Mouse (Mus musculus) limb, embryonic 15.5 days (tissue): ENCODE results near the gene Nfkbia. TPM values are rescaled to one million over a fixed set of nuclear protein-coding genes. Genes with fewer than 3 reads are reported as not detected.

Source experiments
- ATAC-seq: fragments of 200-750 bp; cut with Nextera tagmentation; 2 replicates; pipeline ENCODE4 v1.8.0; 2017; ENCODE audit warnings: low read depth, moderate TSS enrichment; ENCODE audit not compliant: insufficient number of reproducible peaks, low FRiP score, low TSS enrichment
- H3K27ac ChIP-seq: fragments of 300-500 bp; sonication (generic); 2 replicates; pipeline ENCODE4 v1.5.1; 2015; ENCODE audit warnings: moderate library complexity, mild to moderate bottlenecking, inconsistent platforms
- H3K27me3 ChIP-seq: fragments of 300-500 bp; sonication (generic); 2 replicates; pipeline ENCODE4 v1.6.1; 2015; ENCODE audit warnings: inconsistent platforms
- H3K36me3 ChIP-seq: fragments of 300-500 bp; sonication (generic); 2 replicates; pipeline ENCODE4 v1.6.1; 2015; ENCODE audit warnings: inconsistent platforms
- H3K4me1 ChIP-seq: fragments of 300-500 bp; sonication (generic); 2 replicates; pipeline ENCODE4 v1.6.1; 2015; ENCODE audit warnings: inconsistent platforms
- H3K4me2 ChIP-seq: fragments of 300-500 bp; sonication (generic); 2 replicates; pipeline ENCODE4 v1.6.1; 2015; ENCODE audit warnings: mild to moderate bottlenecking, inconsistent platforms
- H3K4me3 ChIP-seq: fragments of 300-500 bp; sonication (generic); 2 replicates; pipeline ENCODE4 v1.5.1; 2015; ENCODE audit warnings: mild to moderate bottlenecking, inconsistent platforms
- H3K9ac ChIP-seq: fragments of 300-500 bp; sonication (generic); 2 replicates; pipeline ENCODE4 v1.6.1; 2015; ENCODE audit warnings: inconsistent platforms
- H3K9me3 ChIP-seq: fragments of 300-500 bp; sonication (generic); 2 replicates; pipeline ENCODE4 v1.6.1; 2016; ENCODE audit warnings: inconsistent platforms
- WGBS: fragments of 180-500 bp; shearing (Covaris S2); methylation state at CpG from one replicate; pipeline ENCODE4 v1.1.7; 2015; 5-methylcytosine and 5-hydroxymethylcytosine counted together
- polyA plus RNA-seq: library from polyadenylated mRNA; unstranded; fragments of >200 nt; fragmentation: Nextera tagmentation; extraction: Ambion mirVana; gene quantifications from 2 replicates; pipeline ENCODE4 v1.2.1, GENCODE M21; 2015

Gene Nfkbia
- polyA plus RNA-seq, 1 experiment from 2014 or later = 139 TPM

DNA sequence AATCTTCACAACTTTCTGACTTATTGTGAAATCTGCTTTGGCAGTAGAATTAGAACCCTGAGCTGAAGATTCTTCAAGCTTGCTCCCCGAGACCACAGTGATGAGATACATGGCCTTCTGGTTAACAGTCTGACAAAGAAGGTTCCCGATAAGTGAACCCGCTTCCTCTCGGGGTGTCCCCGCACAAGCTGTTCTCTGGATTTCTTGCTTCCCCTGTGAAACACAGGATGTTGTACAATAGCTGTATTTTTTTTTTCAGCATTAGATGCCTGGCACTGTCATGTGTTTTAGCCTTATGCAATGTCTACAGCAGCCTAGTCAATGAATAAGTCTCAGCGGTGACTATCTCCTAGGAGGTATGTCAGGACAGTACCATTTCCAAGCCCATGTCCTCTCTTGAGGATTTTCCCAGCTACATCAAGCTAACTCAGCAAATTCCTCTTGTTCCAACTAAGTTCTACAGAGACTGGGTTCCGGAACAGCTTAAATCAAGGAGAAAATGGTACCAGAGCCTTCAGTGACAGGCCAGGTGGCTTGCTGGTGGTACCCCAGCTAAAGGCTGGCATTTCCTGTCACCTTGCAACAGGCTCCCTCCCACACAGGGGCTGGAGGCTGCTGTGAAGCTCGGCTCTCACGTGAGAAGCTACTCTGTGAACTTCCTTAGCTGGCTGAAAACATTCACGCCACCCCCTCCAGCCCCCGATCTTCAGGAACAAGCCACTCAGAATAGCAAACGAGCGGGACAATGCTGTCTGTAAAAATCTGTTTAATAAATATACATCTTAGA is 3.6 kb downstream of the Nfkbia start:
- no peaks in the 10 kb centered on the region for H3K9me3 ChIP-seq
- H3K4me3 ChIP-seq = no peak overlapping the region
- H3K36me3 ChIP-seq = peaks cover 56% of the 10 kb centered on the region
- H3K9ac ChIP-seq = no peak overlapping the region
- no peaks in the 10 kb centered on the region for H3K27me3 ChIP-seq
- ATAC-seq = no peak
- 78% methylated on average over 13 of the region's 13 CpGs for WGBS
- 0 out of 2 replicates have a peak overlapping the region, but pooled peaks have one; percentile 47 for H3K27ac ChIP-seq
- no peak overlapping the region for H3K4me2 ChIP-seq
- peaks cover 47% of the 10 kb centered on the region for H3K4me1 ChIP-seq

GRCm38 (mm10) chr12:55487843-55488660 is 4.4 kb downstream of the Nfkbia start:
- peak overlapping the region; percentile 13; the same call in 1 of the 2 replicates for H3K27ac ChIP-seq
- H3K9me3 ChIP-seq = no peaks in the 10 kb centered on the region
- no peaks in the 10 kb centered on the region for H3K27me3 ChIP-seq
- H3K4me2 ChIP-seq = no peak overlapping the region
- peaks cover 41% of the 10 kb centered on the region for H3K4me1 ChIP-seq
- ATAC-seq = no peak
- H3K9ac ChIP-seq = no peak overlapping the region
- no peak overlapping the region for H3K4me3 ChIP-seq
- peaks cover 56% of the 10 kb centered on the region for H3K36me3 ChIP-seq
- 95% methylated on average over 7 of the region's 7 CpGs for WGBS

GRCm38 (mm10) chr12:55486923-55487674 is 5.3 kb downstream of the Nfkbia start:
- Histone ChIP-seq H3K9me3 (no peaks in the 10 kb centered on the region), H3K4me3 (no peak overlapping the region), H3K4me1 (peaks cover 36% of the 10 kb centered on the region), H3K36me3 (peaks cover 56% of the 10 kb centered on the region), H3K27me3 (no peaks in the 10 kb centered on the region), H3K4me2 (no peak overlapping the region), H3K9ac (no peak overlapping the region), H3K27ac (peak overlapping the region; percentile 13; the same call in 1 of the 2 replicates)
- no peak for ATAC-seq
- WGBS = 58% methylated on average over 18 of the region's 18 CpGs

DNA sequence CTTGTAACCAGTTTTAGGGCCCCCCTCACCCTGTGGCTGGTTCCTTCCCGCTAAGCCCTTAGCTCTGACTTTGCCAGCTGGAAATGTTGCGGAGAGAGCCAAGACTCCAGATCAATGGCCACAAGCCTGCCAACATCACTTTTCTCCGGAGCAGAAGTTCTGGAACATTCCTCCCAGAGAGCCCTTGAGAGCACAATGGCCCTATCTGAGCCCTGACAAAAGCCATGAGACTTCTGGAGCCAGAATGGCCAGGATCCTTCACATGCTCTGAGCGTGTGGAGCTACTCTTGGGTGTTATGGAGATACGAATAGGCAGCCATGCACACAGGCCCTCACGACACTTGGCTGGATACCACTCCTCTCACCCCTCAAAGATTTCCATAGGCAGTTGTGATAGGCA is 7.6 kb downstream of the Nfkbia start:
- 71% methylated on average over 6 of the region's 6 CpGs for WGBS
- peaks cover 19% of the 10 kb centered on the region for H3K4me1 ChIP-seq
- no peak overlapping the region for H3K4me3 ChIP-seq
- ATAC-seq = no peak
- H3K27ac ChIP-seq = peak overlapping the region; percentile 59; the same call in 1 of the 2 replicates
- no peak overlapping the region for H3K4me2 ChIP-seq
- H3K9me3 ChIP-seq = no peaks in the 10 kb centered on the region
- H3K36me3 ChIP-seq = peaks cover 39% of the 10 kb centered on the region
- H3K27me3 ChIP-seq = no peaks in the 10 kb centered on the region
- H3K9ac ChIP-seq = no peak overlapping the region

- WGBS = 60% methylated on average over 10 of the region's 10 CpGs
- Histone ChIP-seq H3K27ac (0 out of 2 replicates have a peak overlapping the region, but pooled peaks have one; percentile 44), H3K4me2 (no peak overlapping the region), H3K36me3 (peaks cover 35% of the 10 kb centered on the region), H3K27me3 (no peaks in the 10 kb centered on the region), H3K4me1 (peaks cover 15% of the 10 kb centered on the region), H3K4me3 (no peak overlapping the region), H3K9ac (no peak overlapping the region), H3K9me3 (no peaks in the 10 kb centered on the region)
- ATAC-seq = no peak
Observed at GRCm38 (mm10) chr12:55484079-55484774, 8.2 kb downstream of the Nfkbia start.

DNA sequence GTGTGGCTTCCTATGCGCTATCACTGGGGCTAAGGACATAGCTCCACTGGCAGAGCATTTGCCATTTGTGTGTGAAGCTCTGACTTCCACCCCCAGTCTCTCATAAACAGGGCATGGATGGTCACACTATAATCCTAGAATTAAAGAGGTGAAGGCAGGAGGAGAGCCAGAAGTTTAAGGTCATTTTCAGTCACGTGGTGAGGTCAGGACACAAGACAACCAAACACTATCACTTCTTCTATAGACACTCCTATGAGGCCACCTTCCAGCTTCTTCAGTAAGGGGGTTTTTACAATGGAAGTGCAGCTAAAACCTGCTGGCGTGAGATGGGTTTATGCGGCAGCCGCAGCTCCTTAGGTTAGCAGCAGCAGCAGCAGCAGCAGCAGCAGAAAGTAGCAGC is 8.9 kb downstream of the Nfkbia start:
- Histone ChIP-seq H3K4me3 (no peak overlapping the region), H3K36me3 (peaks cover 29% of the 10 kb centered on the region), H3K9me3 (no peaks in the 10 kb centered on the region), H3K9ac (no peak overlapping the region), H3K27me3 (no peaks in the 10 kb centered on the region), H3K27ac (no peak overlapping the region), H3K4me1 (peaks cover 15% of the 10 kb centered on the region), H3K4me2 (no peak overlapping the region)
- no peak for ATAC-seq
- 62% methylated on average over 5 of the region's 5 CpGs for WGBS

DNA sequence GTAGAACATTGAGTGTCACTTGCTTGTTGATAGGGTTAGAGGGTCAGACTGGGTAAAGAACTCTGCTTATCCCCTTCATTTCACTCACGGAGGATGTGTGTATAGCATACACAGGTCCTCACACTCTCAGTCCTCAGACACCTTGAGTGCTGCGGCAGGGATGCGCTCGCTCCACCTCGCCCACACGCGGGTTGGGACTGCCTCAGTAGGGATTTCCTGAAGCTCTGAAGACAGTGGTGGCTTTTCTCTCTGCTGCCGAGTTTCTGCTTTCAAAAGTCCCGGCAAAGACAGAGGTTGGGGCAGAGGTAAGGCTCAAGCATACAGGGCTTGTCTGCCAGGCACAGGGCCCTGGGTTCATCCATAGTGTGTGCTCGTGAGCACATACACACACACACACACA is 9.7 kb downstream of the Nfkbia start:
- no peak overlapping the region for H3K9ac ChIP-seq
- no peak overlapping the region for H3K4me2 ChIP-seq
- H3K9me3 ChIP-seq = no peaks in the 10 kb centered on the region
- no peak overlapping the region for H3K4me3 ChIP-seq
- no peak for ATAC-seq
- H3K27me3 ChIP-seq = no peaks in the 10 kb centered on the region
- peaks cover 15% of the 10 kb centered on the region for H3K4me1 ChIP-seq
- peaks cover 20% of the 10 kb centered on the region for H3K36me3 ChIP-seq
- WGBS = 76% methylated on average over 10 of the region's 10 CpGs
- no peak overlapping the region for H3K27ac ChIP-seq

DNA sequence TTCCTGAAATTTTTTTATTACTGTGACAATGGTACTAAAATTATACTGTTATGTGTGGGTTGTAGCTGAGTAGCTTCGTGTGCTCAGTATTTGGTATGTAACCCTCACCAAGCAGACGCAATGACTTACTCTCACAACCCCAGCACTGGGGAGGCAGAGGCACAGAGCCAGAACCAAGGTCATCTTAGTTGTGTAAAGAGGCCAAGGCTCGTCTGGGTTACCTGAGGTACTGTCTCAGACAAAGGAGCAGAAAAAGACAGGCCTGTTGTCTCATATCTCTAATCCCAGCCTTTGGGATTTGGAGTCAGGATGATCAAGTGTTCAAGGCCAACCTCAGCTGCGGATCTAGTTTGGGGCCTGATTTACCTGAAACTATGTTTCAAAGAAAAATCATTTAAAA is 10.7 kb downstream of the Nfkbia start:
- no peaks in the 10 kb centered on the region for H3K27me3 ChIP-seq
- ATAC-seq = no peak
- no peak overlapping the region for H3K4me2 ChIP-seq
- no peak overlapping the region for H3K4me3 ChIP-seq
- no peak overlapping the region for H3K27ac ChIP-seq
- peaks cover 15% of the 10 kb centered on the region for H3K4me1 ChIP-seq
- H3K9ac ChIP-seq = no peak overlapping the region
- H3K9me3 ChIP-seq = no peaks in the 10 kb centered on the region
- WGBS = 81% methylated on average over 4 of the region's 4 CpGs
- peaks cover 10% of the 10 kb centered on the region for H3K36me3 ChIP-seq

DNA sequence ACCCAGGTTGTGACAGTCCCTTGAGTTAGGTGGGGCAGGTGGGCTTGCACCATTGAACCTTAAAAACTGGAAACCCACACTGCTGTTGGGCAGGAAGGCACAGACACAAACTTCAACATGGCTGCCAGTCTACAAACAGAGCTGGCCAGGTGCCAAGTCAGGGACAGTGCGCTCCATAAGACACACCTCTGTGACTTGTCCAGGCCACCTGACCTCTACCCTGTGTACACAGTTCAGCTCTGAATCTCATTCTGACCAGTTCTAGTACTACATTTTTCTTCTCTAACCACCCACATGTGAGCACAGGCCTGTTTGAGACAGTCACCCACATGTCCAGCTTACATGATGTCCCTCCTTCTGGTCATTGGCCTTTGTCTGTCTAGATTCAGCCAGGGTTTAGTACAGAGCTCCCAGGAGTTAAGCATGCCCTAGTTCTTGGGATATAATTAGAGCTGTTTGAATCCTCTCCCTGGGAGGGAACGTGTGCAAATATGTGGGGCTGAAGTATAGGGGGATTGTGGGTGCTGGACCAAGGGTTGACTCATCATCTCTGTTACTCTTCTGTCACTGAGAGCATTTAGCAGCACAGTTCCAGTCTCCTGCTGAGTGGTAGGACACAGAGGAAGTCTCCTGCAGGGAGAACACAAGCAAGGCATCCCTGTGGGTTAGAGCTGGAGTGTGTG is 11.8 kb downstream of the Nfkbia start:
- ATAC-seq = no peak
- Histone ChIP-seq H3K27me3 (no peaks in the 10 kb centered on the region), H3K4me1 (peaks cover 15% of the 10 kb centered on the region), H3K9ac (no peak overlapping the region), H3K4me3 (no peak overlapping the region), H3K4me2 (no peak overlapping the region), H3K9me3 (no peaks in the 10 kb centered on the region), H3K36me3 (no peaks in the 10 kb centered on the region; the same call in 1 of the 2 replicates), H3K27ac (no peak overlapping the region)
- WGBS = 88% methylated on average over 2 of the region's 2 CpGs

DNA sequence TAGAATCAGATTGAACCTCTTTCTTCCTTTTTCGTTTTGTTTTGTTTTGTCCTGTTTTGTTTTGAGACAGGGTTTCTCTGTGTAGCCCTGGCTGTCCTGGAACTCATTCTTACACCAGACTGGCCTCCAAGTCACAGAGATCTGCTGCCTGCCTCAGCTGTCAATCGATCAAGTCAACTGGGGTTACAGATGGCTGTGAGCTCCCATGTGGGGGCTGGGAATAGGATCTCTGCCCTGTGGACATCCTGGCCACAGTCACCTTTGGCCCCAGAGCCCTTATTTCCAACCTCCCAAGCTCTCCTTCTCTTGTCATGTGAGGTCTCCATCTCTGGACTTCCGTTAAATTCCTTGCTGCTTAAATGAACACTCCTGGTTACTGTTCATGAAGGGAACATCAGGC is 13.5 kb downstream of the Nfkbia start:
- peaks cover 3% of the 10 kb centered on the region; the same call in 1 of the 2 replicates for H3K4me1 ChIP-seq
- ATAC-seq = no peak
- no peaks in the 10 kb centered on the region for H3K36me3 ChIP-seq
- H3K4me2 ChIP-seq = no peak overlapping the region
- H3K27ac ChIP-seq = no peak overlapping the region
- no peak overlapping the region for H3K4me3 ChIP-seq
- WGBS = 68% methylated on average over 3 of the region's 3 CpGs
- H3K9me3 ChIP-seq = no peaks in the 10 kb centered on the region
- H3K27me3 ChIP-seq = no peaks in the 10 kb centered on the region
- no peak overlapping the region for H3K9ac ChIP-seq

DNA sequence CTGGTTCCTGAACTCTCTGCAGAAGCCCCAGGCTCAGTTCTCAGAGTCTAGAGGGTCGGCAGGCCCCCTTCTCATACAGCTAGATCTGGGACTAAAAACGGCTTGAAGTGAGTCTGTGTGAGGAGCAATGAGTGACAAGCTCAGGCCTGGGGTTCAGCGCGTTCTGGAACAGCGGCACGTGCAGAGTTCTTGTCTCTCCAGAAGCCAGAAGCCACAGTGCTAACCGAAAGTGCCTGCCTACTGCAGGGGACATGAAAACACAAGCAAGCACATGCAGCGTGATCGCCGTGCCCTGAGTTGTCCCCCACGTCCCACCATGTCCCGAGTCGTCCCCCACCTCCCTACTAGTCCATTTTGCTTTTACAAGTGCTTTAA is 18.3 kb downstream of the Nfkbia start:
- H3K4me1 ChIP-seq = peaks cover 5% of the 10 kb centered on the region
- 75% methylated on average over 13 of the region's 13 CpGs for WGBS
- H3K9me3 ChIP-seq = no peaks in the 10 kb centered on the region
- no peaks in the 10 kb centered on the region for H3K36me3 ChIP-seq
- no peak overlapping the region for H3K27ac ChIP-seq
- H3K4me2 ChIP-seq = no peak overlapping the region
- no peak for ATAC-seq
- no peaks in the 10 kb centered on the region for H3K27me3 ChIP-seq
- no peak overlapping the region for H3K4me3 ChIP-seq
- no peak overlapping the region for H3K9ac ChIP-seq
